Mouse (Mus musculus) v-Abl transformed pro-B cells (cell line): ENCODE measurements around the gene Rcan3.

Experiments
- in situ Hi-C, 2 experiments: fragments of 400-800 bp; cut with MboI; formaldehyde crosslinking; loops; one replicate each; pipeline ENCODE4 v1.15.1; 2025; ENCODE audit not compliant: unreplicated experiment in 2 of 2

Gene Rcan3

DNA sequence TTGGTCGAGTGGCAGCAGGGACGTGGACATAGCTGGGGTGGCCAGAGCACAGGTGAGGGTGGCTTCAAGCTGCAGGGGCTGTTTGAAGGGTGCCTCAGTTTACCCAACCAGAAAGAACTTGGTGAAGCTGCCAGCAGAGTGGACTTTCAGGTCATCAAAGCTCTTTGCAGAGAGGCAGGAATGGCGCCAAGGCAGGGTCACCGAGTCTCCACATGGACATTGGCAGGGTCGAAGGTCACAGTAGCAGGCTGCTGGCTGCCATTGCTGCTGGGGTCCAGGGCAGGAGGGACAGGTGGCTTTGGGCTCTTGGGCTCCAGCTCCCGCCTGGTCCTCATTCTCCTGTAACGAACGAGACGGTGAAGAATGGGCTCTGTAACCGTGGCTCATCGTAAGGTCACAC lies 63.3 kb downstream of the Rcan3 start:
- in situ Hi-C loops: no loop called here

DNA sequence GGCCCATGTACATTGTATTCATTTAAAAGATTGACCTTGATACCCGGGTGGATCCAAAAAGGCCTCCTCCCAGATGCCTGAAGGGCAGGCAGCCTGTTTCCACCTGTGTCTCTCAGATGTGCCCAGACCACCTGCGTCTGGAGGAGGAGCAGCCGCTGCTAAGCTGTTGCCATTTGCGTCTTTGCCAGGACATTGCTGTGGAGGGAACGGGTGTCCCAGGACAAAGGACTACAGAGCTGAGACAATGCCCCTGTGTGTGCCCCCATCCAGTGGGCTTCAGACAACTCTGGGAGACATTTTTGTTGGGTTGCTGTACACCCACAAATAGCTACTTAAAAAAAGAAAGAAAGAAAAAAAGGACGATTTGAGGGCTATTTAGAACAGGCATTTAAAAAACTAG lies 70.8 kb downstream of the Rcan3 start:
- in situ Hi-C loops: no loop called here
